Mouse (Mus musculus): Measurements from ENCODE around the gene Gas2. TPM values are rescaled to one million over a fixed set of nuclear protein-coding genes. Genes with fewer than 3 reads are reported as not detected.

Gas2 gene
- polyA plus RNA-seq (2016; fragmentation: Nextera tagmentation; extraction: Ambion mirVana), result 20.8 and 33.2 TPM in 2 replicates

GRCm38 (mm10) chr7:51861250-51862096 is at the start of gene Gas2:
TSS of gene Gas2 (plus strand) at chr7:51862015.
- Histone ChIP-seq H3K36me3 (peaks cover 44% of the 10 kb centered on the region), H3K4me3 (peak within 1 kb of the TSS; percentile 70), H3K27me3 (ENCODE audit: insufficient read depth, poor library complexity, severe bottlenecking) (no peaks in the 10 kb centered on the region), H3K9me3 (no peaks in the 10 kb centered on the region), H3K4me1 (replicated peaks) (peaks cover 23% of the 10 kb centered on the region), H3K27ac (peak within 1 kb of the TSS; percentile 98)
- 9% methylated on average over 105 of the region's 105 CpGs for WGBS
- DNase-seq (ENCODE audit: low spot score), result peak; percentile 82

GRCm38 (mm10) chr7:51815473-51816282 is 46.1 kb upstream of the Gas2 start:
- H3K27ac ChIP-seq, result no peak overlapping the region

GRCm38 (mm10) chr7:51816283-51816839 is 45.5 kb upstream of the Gas2 start:
- H3K27me3 ChIP-seq (ENCODE audit: insufficient read depth, poor library complexity, severe bottlenecking), result no peaks in the 10 kb centered on the region
- no peak overlapping the region for H3K4me3 ChIP-seq
- no peaks in the 10 kb centered on the region for H3K9me3 ChIP-seq
- 61% methylated on average over 3 of the region's 3 CpGs for WGBS
- H3K36me3 ChIP-seq, result no peaks in the 10 kb centered on the region
- DNase-seq (ENCODE audit: low spot score), result no peak
- no peaks in the 10 kb centered on the region for H3K4me1 ChIP-seq (replicated peaks)
- H3K27ac ChIP-seq, result no peak overlapping the region; the same call in 1 of the 2 replicates

More at GRCm38 (mm10) chr7:51815473-51816282, 46.1 kb upstream of the Gas2 start:
- Histone ChIP-seq H3K27me3 (ENCODE audit: insufficient read depth, poor library complexity, severe bottlenecking) (no peaks in the 10 kb centered on the region), H3K9me3 (no peaks in the 10 kb centered on the region), H3K36me3 (no peaks in the 10 kb centered on the region), H3K4me3 (no peak overlapping the region), H3K4me1 (replicated peaks) (no peaks in the 10 kb centered on the region)
- 62% methylated on average over 4 of the region's 4 CpGs for WGBS
- no peak for DNase-seq (ENCODE audit: low spot score)

GRCm38 (mm10) chr7:51818251-51818974 is 43.4 kb upstream of the Gas2 start:
- H3K4me1 ChIP-seq (replicated peaks), result no peaks in the 10 kb centered on the region
- DNase-seq (ENCODE audit: low spot score), result no peak
- 72% methylated on average over 3 of the region's 3 CpGs for WGBS
- no peaks in the 10 kb centered on the region for H3K27me3 ChIP-seq (ENCODE audit: insufficient read depth, poor library complexity, severe bottlenecking)
- H3K27ac ChIP-seq, result no peak overlapping the region
- H3K9me3 ChIP-seq, result no peaks in the 10 kb centered on the region
- H3K36me3 ChIP-seq, result no peaks in the 10 kb centered on the region
- H3K4me3 ChIP-seq, result no peak overlapping the region

GRCm38 (mm10) chr7:51819891-51820290 is 41.9 kb upstream of the Gas2 start:
- Histone ChIP-seq H3K4me3 (no peak overlapping the region), H3K27me3 (ENCODE audit: insufficient read depth, poor library complexity, severe bottlenecking) (no peaks in the 10 kb centered on the region), H3K36me3 (no peaks in the 10 kb centered on the region), H3K9me3 (no peaks in the 10 kb centered on the region), H3K4me1 (replicated peaks) (no peaks in the 10 kb centered on the region), H3K27ac (no peak overlapping the region)
- WGBS, result 79% methylated on average over 1 of the region's 1 CpGs
- no peak for DNase-seq (ENCODE audit: low spot score)

- Histone ChIP-seq H3K36me3 (no peaks in the 10 kb centered on the region), H3K9me3 (no peaks in the 10 kb centered on the region), H3K27me3 (ENCODE audit: insufficient read depth, poor library complexity, severe bottlenecking) (no peaks in the 10 kb centered on the region), H3K4me3 (no peak overlapping the region), H3K27ac (no peak overlapping the region), H3K4me1 (replicated peaks) (no peaks in the 10 kb centered on the region)
- WGBS, result 76% methylated on average over 2 of the region's 2 CpGs
- DNase-seq (ENCODE audit: low spot score), result no peak
Observed at GRCm38 (mm10) chr7:51821467-51821866, 40.3 kb upstream of the Gas2 start.

- Histone ChIP-seq H3K9me3 (no peaks in the 10 kb centered on the region), H3K4me1 (replicated peaks) (no peaks in the 10 kb centered on the region), H3K4me3 (no peak overlapping the region), H3K27ac (no peak overlapping the region), H3K36me3 (no peaks in the 10 kb centered on the region), H3K27me3 (ENCODE audit: insufficient read depth, poor library complexity, severe bottlenecking) (no peaks in the 10 kb centered on the region)
- 73% methylated on average over 7 of the region's 7 CpGs for WGBS
- DNase-seq (ENCODE audit: low spot score), result no peak
Observed at GRCm38 (mm10) chr7:51823562-51824338, 38.1 kb upstream of the Gas2 start.

- H3K4me3 ChIP-seq, result no peak overlapping the region
- H3K9me3 ChIP-seq, result no peaks in the 10 kb centered on the region
- no peaks in the 10 kb centered on the region for H3K27me3 ChIP-seq (ENCODE audit: insufficient read depth, poor library complexity, severe bottlenecking)
- no peaks in the 10 kb centered on the region for H3K36me3 ChIP-seq
- 50% methylated on average over 7 of the region's 7 CpGs for WGBS
- peak; percentile 21 for DNase-seq (ENCODE audit: low spot score)
- no peak overlapping the region for H3K27ac ChIP-seq
- H3K4me1 ChIP-seq (replicated peaks), result 0 out of 2 replicates have a peak, but pooled peaks cover 3% of the 10 kb centered on the region
Observed at GRCm38 (mm10) chr7:51831917-51832316, 29.9 kb upstream of the Gas2 start.

- H3K27ac ChIP-seq, result no peak overlapping the region
- WGBS, result 89% methylated on average over 7 of the region's 7 CpGs
Observed at GRCm38 (mm10) chr7:51840515-51840914, 21.3 kb upstream of the Gas2 start.

GRCm38 (mm10) chr7:51850877-51851276 is 10.9 kb upstream of the Gas2 start:
- no peaks in the 10 kb centered on the region for H3K36me3 ChIP-seq
- H3K4me1 ChIP-seq (replicated peaks), result no peaks in the 10 kb centered on the region
- H3K9me3 ChIP-seq, result no peaks in the 10 kb centered on the region
- no peak overlapping the region for H3K27ac ChIP-seq
- DNase-seq (ENCODE audit: low spot score), result no peak
- WGBS, result 93% methylated on average over 6 of the region's 6 CpGs
- H3K4me3 ChIP-seq, result no peak overlapping the region
- no peaks in the 10 kb centered on the region for H3K27me3 ChIP-seq (ENCODE audit: insufficient read depth, poor library complexity, severe bottlenecking)

More at GRCm38 (mm10) chr7:51840515-51840914, 21.3 kb upstream of the Gas2 start:
- H3K27me3 ChIP-seq (ENCODE audit: insufficient read depth, poor library complexity, severe bottlenecking), result no peaks in the 10 kb centered on the region
- peaks cover 4% of the 10 kb centered on the region; the same call in 1 of the 2 replicates for H3K9me3 ChIP-seq
- H3K4me3 ChIP-seq, result no peak overlapping the region
- H3K4me1 ChIP-seq (replicated peaks), result no peaks in the 10 kb centered on the region
- H3K36me3 ChIP-seq, result 0 out of 2 replicates have a peak, but pooled peaks cover 4% of the 10 kb centered on the region
- DNase-seq (ENCODE audit: low spot score), result no peak

- no peak overlapping the region for H3K4me3 ChIP-seq
- WGBS, result 90% methylated on average over 5 of the region's 5 CpGs
- H3K9me3 ChIP-seq, result no peaks in the 10 kb centered on the region
- 0 out of 2 replicates have a peak, but pooled peaks cover 8% of the 10 kb centered on the region for H3K36me3 ChIP-seq
- no peak for DNase-seq (ENCODE audit: low spot score)
- no peaks in the 10 kb centered on the region for H3K4me1 ChIP-seq (replicated peaks)
- no peak overlapping the region for H3K27ac ChIP-seq
- no peaks in the 10 kb centered on the region for H3K27me3 ChIP-seq (ENCODE audit: insufficient read depth, poor library complexity, severe bottlenecking)
Observed at GRCm38 (mm10) chr7:51851890-51852507, 9.8 kb upstream of the Gas2 start.

Data from hindbrain, embryonic 10.5 days (tissue).